Mouse (Mus musculus) left cerebral cortex, adult 18-20 months (tissue): Measurements from ENCODE around the gene Drd4. TPM values are rescaled to one million over a fixed set of nuclear protein-coding genes. Genes with fewer than 3 reads are reported as not detected.
A peak's percentile ranks its signal among the peaks of the same experiment; 100 is the strongest.
"Not testable (repeated sequence)": the region's sequence is repeated elsewhere in the genome, so short reads cannot be mapped to it uniquely, and the experiment has no call there.

Source experiments
- DNase-seq, 2 experiments: peaks; one replicate each; pipeline ENCODE4 v3.0.0; 2021 to 2022; ENCODE audit warnings: low spot score in 2 of 2, mixed read lengths in 1 of 2
- long read RNA-seq, 2 experiments: library from polyadenylated mRNA; stranded (forward); transcript quantifications; one replicate each; pipeline ENCODE4 v2.0.0; 2021
- total RNA-seq, 2 experiments: library from RNA; stranded (reverse); gene quantifications; 2 replicates each; pipeline ENCODE4 v1.2.3; 2021

Drd4 gene
- total RNA-seq = under 1 TPM; 0.33 to 0.66 TPM
- long read RNA-seq, experiment 1 = 0 reads
- long read RNA-seq, experiment 2, partial matches to known transcripts = 0 of 3 reads
- long read RNA-seq, experiment 2, other reads (novel, unspliced or antisense) = 0 of 3 reads

GRCm38 (mm10) chr7:141291921-141292582 lies at the start of gene Drd4:
Gene Drd4, plus strand, starts transcription at chr7:141292006.
- peak in 1 of 2 experiments; percentile 60 for DNase-seq

- not testable (repeated sequence) for DNase-seq
Observed at GRCm38 (mm10) chr7:141250486-141250885, 41.3 kb upstream of the Drd4 start.

DNA sequence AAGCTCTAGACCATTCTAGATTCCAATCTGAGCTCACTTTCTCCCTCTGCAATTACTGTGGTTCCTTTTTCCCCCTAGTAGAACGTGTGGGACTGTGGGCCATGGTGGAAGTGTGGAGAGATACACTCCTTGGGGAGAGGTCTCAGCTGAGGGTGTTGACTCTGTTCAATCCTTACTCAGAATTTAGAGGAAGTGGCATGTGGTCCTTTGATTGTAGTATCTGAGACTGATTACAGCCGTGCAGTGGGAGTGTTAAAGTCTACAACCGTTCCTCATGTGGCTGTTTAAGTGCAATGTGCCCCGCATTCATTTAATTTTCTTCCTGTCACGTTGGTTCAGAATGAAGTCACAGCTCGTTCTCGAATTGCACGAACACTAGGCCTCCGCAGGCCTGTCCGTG lies 35.6 kb upstream of the Drd4 start:
- no peak for DNase-seq

DNA sequence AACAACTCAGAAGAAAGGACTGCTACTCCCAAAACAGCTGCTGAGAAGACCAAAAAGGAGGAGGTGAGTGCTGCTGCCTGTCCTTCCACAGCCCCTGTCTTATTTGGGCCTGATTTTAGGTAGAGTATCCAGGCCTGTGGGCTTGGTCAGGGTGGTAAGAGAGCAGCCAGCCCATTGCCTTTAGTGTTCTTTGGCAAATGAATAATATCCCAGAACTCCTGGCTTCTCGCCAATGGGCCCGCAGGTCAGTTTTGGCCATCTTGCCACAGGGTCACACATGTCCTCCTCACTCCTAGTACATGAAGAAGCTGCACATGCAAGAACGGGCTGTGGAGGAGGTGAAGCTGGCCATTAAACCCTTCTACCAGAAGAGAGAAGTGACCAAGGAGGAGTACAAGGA lies 30.3 kb upstream of the Drd4 start:
- DNase-seq = no peak

GRCm38 (mm10) chr7:141263640-141264039 lies 28.2 kb upstream of the Drd4 start:
- no peak for DNase-seq

- DNase-seq = no peak
Observed at GRCm38 (mm10) chr7:141264041-141264700, 27.6 kb upstream of the Drd4 start.

DNA sequence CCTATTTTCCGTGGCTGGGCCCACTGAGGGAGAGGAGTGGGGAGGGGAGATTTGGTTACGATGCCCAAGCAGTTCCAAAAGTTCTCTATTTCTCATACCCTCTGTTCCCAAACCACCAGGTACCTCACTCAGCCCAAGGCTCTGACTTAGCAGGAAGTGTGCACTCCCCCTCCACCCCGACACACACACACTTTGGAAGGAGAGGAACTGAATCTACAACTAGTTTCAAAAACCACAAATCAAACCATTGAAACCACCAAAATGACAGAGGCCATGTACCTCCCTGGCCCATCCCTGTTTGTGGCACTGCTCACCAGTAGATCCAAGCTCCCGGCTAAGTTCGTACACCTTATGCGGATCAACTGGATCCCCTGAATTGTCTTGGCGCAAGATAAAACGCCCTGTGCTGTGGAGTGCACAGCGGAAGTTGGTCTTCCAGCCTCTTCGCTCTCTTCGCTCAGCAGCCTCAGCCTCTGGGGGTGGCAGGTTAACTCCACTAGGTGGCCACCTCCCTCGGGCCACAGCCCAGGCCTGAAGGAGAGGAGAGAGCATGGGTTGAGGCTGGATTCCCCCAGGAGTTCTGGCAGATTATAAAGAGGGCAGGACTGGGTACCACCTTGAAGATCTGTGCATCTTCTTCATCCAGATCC lies 26.9 kb upstream of the Drd4 start:
- DNase-seq = no peak

- DNase-seq = no peak
Observed at GRCm38 (mm10) chr7:141265411-141265738, 26.4 kb upstream of the Drd4 start.

DNA sequence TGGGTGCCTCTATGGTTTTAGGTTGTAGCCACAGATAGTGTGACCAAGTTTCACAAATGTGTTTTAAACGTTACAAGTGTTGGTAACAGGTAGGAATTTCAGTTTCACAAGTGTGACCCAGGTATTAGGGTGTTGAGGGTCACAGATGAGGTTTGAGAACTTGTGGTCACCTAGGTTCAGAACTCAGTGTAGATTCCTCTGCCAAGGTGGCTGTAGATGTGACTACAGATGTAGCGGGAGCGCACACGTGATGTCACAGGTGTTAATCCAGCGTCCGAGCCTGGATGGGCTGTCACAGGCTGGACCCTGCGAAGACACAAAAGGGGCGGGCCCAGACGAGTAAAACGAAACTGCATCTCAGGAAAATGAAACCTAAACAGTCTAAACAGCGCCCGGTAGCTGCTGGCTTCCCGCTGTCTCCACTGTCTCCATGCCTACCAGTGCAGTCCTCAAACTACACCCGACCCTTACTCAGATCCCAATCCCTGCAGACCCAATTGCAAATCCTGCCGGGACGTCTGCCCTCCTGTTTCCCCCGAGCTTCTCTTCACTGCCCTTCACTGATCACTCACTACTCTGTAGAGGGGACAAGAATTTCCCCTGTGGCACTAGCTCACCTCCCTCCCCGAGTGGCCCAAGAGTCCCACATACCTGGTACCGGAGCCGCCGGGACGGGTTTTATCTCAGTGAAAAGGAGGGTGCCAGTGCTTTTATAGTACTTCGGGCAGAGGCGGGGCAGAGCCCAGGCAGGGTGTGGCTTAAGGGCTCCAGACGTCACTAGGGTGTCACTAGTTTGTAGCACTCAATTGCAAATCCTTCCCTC lies 25.9 kb upstream of the Drd4 start, which contains the start of gene Irf7:
Gene Irf7, minus strand, starts transcription at position 743 of the 823 bp plus-strand sequence.
- peak; percentile 19 to 22 for DNase-seq

- no peak for DNase-seq
Observed at GRCm38 (mm10) chr7:141268466-141269272, 23.1 kb upstream of the Drd4 start.

DNA sequence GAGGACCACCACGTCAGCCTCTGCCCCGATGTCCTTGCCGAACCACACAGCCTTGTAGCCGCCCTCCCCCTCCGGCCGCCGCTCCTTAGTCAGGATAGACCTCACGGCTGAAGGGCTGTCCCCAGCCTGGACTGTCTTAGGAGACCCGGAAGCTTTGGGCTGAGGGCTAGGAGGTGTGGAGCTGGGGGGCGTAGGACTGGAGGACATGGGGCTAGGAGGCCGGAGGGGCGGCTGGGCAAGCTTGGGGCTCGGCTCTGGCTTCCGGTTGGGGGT lies 22.6 kb upstream of the Drd4 start:
- no peak for DNase-seq

DNA sequence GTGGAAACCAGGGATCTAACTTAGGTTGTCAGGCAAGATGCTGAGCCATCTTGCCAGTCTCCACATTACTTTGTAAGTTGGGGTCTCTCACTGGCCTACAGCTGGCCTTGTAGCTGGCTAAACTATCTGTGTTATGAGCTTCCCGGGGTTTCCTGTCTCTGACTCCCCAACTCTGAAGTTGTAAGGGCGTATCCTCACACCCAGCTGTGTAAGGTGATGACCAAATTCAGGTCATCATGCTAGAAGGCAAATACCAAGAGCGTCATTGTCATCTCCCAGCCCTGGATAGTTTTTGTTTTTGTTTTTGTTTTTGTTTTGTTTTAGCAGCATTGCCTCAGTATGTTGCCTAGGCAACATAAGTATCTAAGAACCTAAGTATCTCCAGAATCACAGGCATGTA lies 21.2 kb upstream of the Drd4 start:
- DNase-seq = no peak

GRCm38 (mm10) chr7:141275356-141275755 lies 16.4 kb upstream of the Drd4 start:
- no peak for DNase-seq

- DNase-seq = no peak
Observed at GRCm38 (mm10) chr7:141276546-141276945, 15.3 kb upstream of the Drd4 start, which contains the start of gene Cdhr5. Gene Cdhr5, minus strand, starts transcription at chr7:141276786.

- no peak for DNase-seq
Observed at GRCm38 (mm10) chr7:141277701-141278678, 13.8 kb upstream of the Drd4 start.

- no peak for DNase-seq
Observed at GRCm38 (mm10) chr7:141278766-141279590, 12.8 kb upstream of the Drd4 start, which contains the start of gene Sct. Gene Sct, minus strand, starts transcription at chr7:141279133.

GRCm38 (mm10) chr7:141281442-141281841 lies 10.4 kb upstream of the Drd4 start:
- no peak for DNase-seq

DNA sequence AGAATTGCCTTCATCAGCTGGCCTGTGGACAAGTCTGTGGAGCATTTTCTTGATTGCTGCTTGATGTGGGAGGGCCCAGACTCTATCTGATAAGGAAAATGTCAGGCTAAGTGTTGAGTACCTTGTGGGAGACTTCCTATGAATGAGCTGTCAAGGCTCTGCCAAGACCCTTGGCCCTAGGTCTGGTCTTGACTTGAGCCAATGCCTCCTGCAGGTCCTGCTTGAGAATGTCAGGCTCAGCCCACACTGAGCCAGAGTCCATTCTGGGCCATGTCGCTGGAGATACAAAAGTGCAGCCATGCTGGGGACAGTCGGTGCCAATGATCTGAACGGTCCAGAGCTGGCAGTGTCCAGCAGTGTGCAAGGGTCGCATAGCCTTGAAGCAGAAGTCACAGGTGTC lies 9.1 kb upstream of the Drd4 start:
- no peak for DNase-seq
